Mouse (Mus musculus) hindbrain, embryonic 12.5 days (tissue): ENCODE data around the gene Brox. TPM values are rescaled to one million over a fixed set of nuclear protein-coding genes. Genes with fewer than 3 reads are reported as not detected.

Experiments
- polyA plus RNA-seq: library from polyadenylated mRNA; unstranded; fragments of >200 nt; fragmentation: Nextera tagmentation; extraction: Ambion mirVana; gene quantifications from 2 replicates; pipeline ENCODE4 v1.2.1, GENCODE M21; 2016

Brox gene
- polyA plus RNA-seq, 1 experiment from 2014 or later: 77.8 TPM

Other genes starting within 250 kb of the Brox start
- 15.8 and 20.7 TPM in 2 replicates for gene Disp1, start 75.7 kb downstream of the Brox start, polyA plus RNA-seq
- gene Aida, start 679 bp downstream of the Brox start, polyA plus RNA-seq: 72.7 and 74.3 TPM in 2 replicates
- 132 and 149 TPM in 2 replicates for gene Mia3, start 72.3 kb upstream of the Brox start, polyA plus RNA-seq
- gene Taf1a, start 91.7 kb upstream of the Brox start, polyA plus RNA-seq: 19.8 and 20.6 TPM in 2 replicates
- 0.26 and 0.82 TPM in 2 replicates for gene Hhipl2, start 120.9 kb upstream of the Brox start, polyA plus RNA-seq